Mouse (Mus musculus): ENCODE results near the gene Gemin4.

DNA sequence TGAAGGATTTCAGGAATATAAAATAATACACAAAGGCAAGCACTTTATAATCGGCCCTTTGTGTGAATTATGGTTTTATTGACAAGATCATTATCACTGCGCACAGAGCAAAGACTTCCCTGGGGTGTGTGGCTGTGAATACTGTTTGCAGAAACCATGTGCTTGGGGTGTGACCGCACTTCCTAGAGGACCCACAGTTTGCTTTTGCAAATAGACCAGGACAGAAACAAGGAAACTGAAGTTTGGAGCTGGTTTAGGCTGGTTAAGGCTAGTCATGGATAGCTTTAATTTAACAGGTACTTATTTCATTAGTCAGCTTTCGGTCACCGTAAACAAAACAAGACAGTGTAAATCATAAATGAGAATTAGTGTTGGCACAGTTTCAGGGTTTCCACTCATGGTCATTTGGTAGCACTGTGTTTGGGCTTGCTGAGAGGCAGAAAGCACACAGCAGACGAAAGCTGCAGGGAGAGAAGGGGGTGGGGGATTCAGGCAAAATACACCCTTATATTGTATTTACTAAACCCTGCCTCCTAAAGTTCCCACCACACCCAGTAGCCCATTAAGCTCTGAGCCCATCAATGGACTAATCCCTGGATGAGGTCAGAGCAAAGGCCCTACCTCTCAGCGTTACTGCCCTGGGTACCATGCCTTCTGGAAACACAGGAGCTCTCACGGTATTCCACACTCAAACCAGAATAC lies 21.0 kb downstream of the Gemin4 start:
- TF ChIP-seq CTCF (IDR thresholded peaks at IDR 0.05; ENCODE audit: control insufficient read depth, insufficient read depth, insufficient replicate concordance, low read depth, low read length) (no peak), POLR2A (IDR thresholded peaks at IDR 0.05; ENCODE audit: control insufficient read depth, low read depth, low read length) (no peak)

Measured in testis, adult 2 months (tissue).